Mouse (Mus musculus) E14TG2a.4 (cell line): ENCODE measurements around the gene Dnttip2.

Experiments
- CTCF ChIP-seq: conservative IDR thresholded peaks from 2 replicates; pipeline ENCODE4 v1.5.1; 2014; ENCODE audit warnings: low read length
- NANOG ChIP-seq: IDR thresholded peaks from 2 replicates; pipeline ENCODE4 v1.6.1; 2014; ENCODE audit warnings: borderline replicate concordance, low read length, mixed read lengths

DNA sequence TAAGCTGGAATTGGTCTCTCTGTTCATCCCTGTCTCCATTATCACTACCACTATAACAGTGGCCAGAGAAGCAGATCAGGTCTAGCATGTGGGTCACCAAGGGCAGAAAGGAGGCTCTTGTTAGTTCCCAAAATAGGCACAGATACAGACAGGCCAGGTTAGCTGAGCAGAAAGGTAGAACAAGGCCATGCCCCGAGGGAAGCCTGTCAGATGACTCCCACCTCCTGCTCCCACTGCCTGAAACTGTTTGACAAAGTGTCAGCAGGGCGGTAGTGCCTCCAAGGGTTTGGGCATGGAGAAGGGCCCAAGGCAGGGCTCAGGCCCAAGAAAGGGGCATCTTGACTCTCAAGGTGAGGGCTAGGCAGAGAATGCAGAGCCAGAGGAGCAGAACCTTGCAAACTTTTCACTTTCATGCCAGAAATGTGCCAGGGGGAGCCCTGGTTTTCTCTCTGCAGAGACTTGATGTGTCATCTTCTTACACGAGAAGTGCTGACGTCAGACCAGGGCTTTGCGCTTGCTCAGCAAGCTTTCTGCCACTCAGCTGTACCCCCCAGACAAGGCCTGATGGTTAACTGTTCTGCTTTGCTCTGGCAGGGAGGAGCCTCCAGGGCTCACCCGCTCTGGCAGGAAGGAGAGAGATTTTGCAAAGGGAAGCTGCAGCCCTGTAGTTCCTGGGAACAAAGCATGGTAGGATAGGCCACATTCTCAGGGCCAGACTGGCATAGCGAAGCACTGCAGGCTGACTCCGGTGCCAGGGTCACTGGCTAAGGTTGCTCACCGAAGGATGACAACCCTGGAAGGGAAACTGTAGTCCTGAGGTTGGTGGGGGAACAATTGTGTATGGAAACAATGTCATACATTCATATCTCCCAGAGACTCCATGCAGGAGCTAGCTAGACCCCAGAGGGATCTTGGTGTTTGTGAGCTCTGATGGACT lies 27.1 kb downstream of the Dnttip2 start:
- TF ChIP-seq CTCF: no peak
- TF ChIP-seq NANOG: no peak
